Mouse (Mus musculus) left cerebral cortex, adult 2 months (tissue): Measurements from ENCODE around the gene Gnat1. TPM values are rescaled to one million over a fixed set of nuclear protein-coding genes. Genes with fewer than 3 reads are reported as not detected.
A peak's percentile ranks its signal among the peaks of the same experiment; 100 is the strongest.
"Not testable (repeated sequence)": the region's sequence is repeated elsewhere in the genome, so short reads cannot be mapped to it uniquely, and the experiment has no call there.

Experiments
- DNase-seq, 2 experiments: peaks; one replicate each; pipeline ENCODE4 v3.0.0; 2021 to 2022; ENCODE audit warnings: low spot score in 2 of 2, mixed read lengths in 1 of 2; ENCODE audit errors: extremely low spot score in 1 of 2
- H3K27ac ChIP-seq: fragments of 200-600 bp; 2 replicates; pipeline ENCODE4 v1.8.1; 2022
- H3K4me3 ChIP-seq: fragments of 200-600 bp; 2 replicates; pipeline ENCODE4 v1.8.1; 2022
- CTCF ChIP-seq: fragments of 200-600 bp; IDR thresholded peaks from 2 replicates; pipeline ENCODE4 v1.8.1; 2022; ENCODE audit warnings: antibody characterized with exemption, mild to moderate bottlenecking, moderate library complexity
- intact Hi-C: fragments of 180-260 bp; cut with DNase I; formaldehyde crosslinking; loops from one replicate; pipeline ENCODE4 v1.15.1; 2025
- total RNA-seq, 2 experiments: library from RNA; stranded (reverse); gene quantifications; 2 replicates each; pipeline ENCODE4 v1.2.3; 2021

Gnat1 gene
- total RNA-seq, 2 experiments from 2014 or later: 0.18 TPM; not detected in 1

GRCm38 (mm10) chr9:107685231-107685981 lies 5.9 kb upstream of the Gnat1 start:
- TF ChIP-seq CTCF: peak; percentile 62
- DNase-seq: no peak
- intact Hi-C loops: loop anchor here (1.0 to 5.0 kb wide), 2 partner anchors 53 to 197 kb away; no protein-coding TSS in a partner anchor
- H3K27ac ChIP-seq: no peak overlapping the region
- H3K4me3 ChIP-seq: no peak overlapping the region

- TF ChIP-seq CTCF: no peak
- no peak for DNase-seq
- no peak overlapping the region for H3K4me3 ChIP-seq
- intact Hi-C loops: no loop called here
- no peak overlapping the region for H3K27ac ChIP-seq
Observed at GRCm38 (mm10) chr9:107682405-107682804, 2.9 kb upstream of the Gnat1 start.

- intact Hi-C loops: no loop called here
- no peak overlapping the region for H3K27ac ChIP-seq
- no peak for TF ChIP-seq CTCF
- no peak for DNase-seq
- H3K4me3 ChIP-seq: no peak overlapping the region
Observed at GRCm38 (mm10) chr9:107678861-107679260, 651 bp downstream of the Gnat1 start.

- TF ChIP-seq CTCF: peak; percentile 70
- not testable (repeated sequence) for H3K27ac ChIP-seq, H3K4me3 ChIP-seq
- intact Hi-C loops: loop anchor here (1.0 to 2.0 kb wide), 2 partner anchors 31 to 76 kb away; no protein-coding TSS in a partner anchor
- DNase-seq: peak; percentile 74 to 80
Observed at GRCm38 (mm10) chr9:107677819-107678526, 1.5 kb downstream of the Gnat1 start.

GRCm38 (mm10) chr9:107677091-107677784 lies 2.3 kb downstream of the Gnat1 start:
- intact Hi-C loops: loop anchor here (1.0 to 2.0 kb wide), 2 partner anchors 32 to 75 kb away; no protein-coding TSS in a partner anchor
- TF ChIP-seq CTCF: peak; percentile 63

GRCm38 (mm10) chr9:107676302-107676701 lies 3.2 kb downstream of the Gnat1 start:
- peak overlapping the region; percentile 46 for H3K4me3 ChIP-seq
- intact Hi-C loops: loop anchor here (1.0 to 2.0 kb wide), 2 partner anchors 31 to 32 kb away; no protein-coding TSS in a partner anchor
- TF ChIP-seq CTCF: no peak
- no peak overlapping the region for H3K27ac ChIP-seq
- DNase-seq: no peak

More at GRCm38 (mm10) chr9:107677091-107677784, 2.3 kb downstream of the Gnat1 start:
- Histone ChIP-seq H3K27ac (no peak overlapping the region), H3K4me3 (no peak overlapping the region)
- DNase-seq: no peak

- intact Hi-C loops: loop anchor here (1.0 to 2.0 kb wide), 2 partner anchors 30 to 33 kb away; no protein-coding TSS in a partner anchor
- Histone ChIP-seq H3K27ac (no peak overlapping the region), H3K4me3 (peak overlapping the region; percentile 46)
- DNase-seq: peak; percentile 74 to 80
- peak; percentile 91 for TF ChIP-seq CTCF
Observed at GRCm38 (mm10) chr9:107675671-107676301, 3.7 kb downstream of the Gnat1 start.

- no peak overlapping the region for H3K4me3 ChIP-seq
- no peak for DNase-seq
- H3K27ac ChIP-seq: no peak overlapping the region
- no peak for TF ChIP-seq CTCF
- intact Hi-C loops: no loop called here
Observed at GRCm38 (mm10) chr9:107674609-107675429, 4.7 kb downstream of the Gnat1 start.

GRCm38 (mm10) chr9:107670259-107670658 lies 9.3 kb downstream of the Gnat1 start:
- intact Hi-C loops: no loop called here
- no peak overlapping the region for H3K4me3 ChIP-seq
- no peak overlapping the region for H3K27ac ChIP-seq
- no peak for TF ChIP-seq CTCF
- no peak for DNase-seq

- Histone ChIP-seq H3K4me3 (no peak within 1 kb of the TSS), H3K27ac (no peak within 1 kb of the TSS)
- TF ChIP-seq CTCF: no peak
- DNase-seq: no peak
- intact Hi-C loops: no loop called here
Observed at GRCm38 (mm10) chr9:107669480-107669945, 10.0 kb downstream of the Gnat1 start, which contains the start of gene Slc38a3. Gene Slc38a3 (minus strand): TSS chr9:107669530.
